Mouse (Mus musculus) adrenal gland, adult 18-20 months (tissue): ENCODE measurements around the gene 1700001P01Rik. TPM values are rescaled to one million over a fixed set of nuclear protein-coding genes. Genes with fewer than 3 reads are reported as not detected.

Experiments used
- DNase-seq, 2 experiments: peaks; one replicate each; pipeline ENCODE4 v3.0.0; 2021 to 2022; ENCODE audit warnings: low spot score in 2 of 2
- total RNA-seq, 2 experiments: library from RNA; stranded (reverse); gene quantifications; 1 replicate in 1 of 2; 2 replicates in 1 of 2; pipeline ENCODE4 v1.2.3; 2021

Gene 1700001P01Rik
- total RNA-seq, 2 experiments from 2014 or later: not detected

DNA sequence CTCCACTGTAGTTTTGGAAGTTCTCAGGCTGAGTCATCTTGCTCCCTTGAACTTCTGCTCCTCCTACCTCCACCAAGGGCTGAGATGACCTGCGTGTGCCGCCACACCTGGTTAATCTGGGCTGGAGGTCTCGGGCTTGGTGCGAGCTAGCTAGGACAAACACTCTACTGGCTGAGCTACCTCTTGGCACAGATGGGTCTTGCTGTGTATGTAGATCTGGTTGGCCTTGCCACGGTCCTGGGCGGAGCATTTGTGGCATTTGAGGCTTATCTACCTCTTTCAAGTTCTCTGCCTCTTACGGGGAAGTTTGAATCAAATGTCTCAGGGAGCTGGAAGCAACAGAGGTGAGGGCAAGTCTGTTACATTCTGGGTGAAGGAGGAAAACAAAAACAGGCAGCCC is 34.6 kb upstream of the 1700001P01Rik start:
- DNase-seq: no peak

DNA sequence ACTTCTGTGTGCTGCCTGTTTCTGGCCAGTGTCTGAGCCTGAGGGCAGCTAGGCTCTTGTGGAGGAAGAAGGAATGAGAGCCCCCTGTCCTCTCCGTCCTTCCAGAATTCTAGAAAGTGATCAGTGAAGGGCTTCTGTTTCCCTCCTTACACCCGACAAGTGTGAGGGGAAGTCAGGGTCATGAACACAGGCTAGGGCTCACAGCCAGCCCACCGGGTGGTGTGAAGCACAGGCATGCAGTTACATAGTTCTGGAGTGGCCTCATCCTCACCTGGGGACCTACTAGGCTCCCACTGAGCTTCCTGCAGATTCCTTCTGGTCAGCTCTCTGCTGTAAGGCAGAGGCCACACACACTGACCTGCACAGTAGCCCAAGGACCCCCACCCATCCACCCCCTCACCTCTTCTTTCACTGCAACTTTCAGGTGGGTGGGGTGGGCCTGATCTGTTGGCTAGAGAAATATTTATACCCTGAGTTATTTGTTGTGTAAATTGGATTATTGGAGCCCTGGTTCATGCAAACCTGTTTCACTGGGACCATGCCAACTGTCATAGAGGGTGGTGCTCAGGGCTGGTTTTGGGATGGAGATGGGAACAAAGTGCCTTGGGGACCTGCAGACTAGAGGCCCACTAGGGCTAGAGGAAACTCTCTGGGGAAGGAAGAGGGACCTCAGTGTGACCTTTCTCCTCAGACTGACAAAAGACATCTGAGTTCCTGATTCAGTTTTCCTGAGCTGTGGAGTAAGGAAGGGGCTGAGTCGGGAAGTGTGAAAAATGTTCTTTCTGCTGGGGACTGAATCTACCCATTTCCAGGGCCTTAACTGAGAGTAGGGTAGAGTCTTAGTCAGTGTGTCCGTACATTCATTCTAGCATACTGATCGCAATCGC is 33.8 kb upstream of the 1700001P01Rik start:
- no peak for DNase-seq

DNA sequence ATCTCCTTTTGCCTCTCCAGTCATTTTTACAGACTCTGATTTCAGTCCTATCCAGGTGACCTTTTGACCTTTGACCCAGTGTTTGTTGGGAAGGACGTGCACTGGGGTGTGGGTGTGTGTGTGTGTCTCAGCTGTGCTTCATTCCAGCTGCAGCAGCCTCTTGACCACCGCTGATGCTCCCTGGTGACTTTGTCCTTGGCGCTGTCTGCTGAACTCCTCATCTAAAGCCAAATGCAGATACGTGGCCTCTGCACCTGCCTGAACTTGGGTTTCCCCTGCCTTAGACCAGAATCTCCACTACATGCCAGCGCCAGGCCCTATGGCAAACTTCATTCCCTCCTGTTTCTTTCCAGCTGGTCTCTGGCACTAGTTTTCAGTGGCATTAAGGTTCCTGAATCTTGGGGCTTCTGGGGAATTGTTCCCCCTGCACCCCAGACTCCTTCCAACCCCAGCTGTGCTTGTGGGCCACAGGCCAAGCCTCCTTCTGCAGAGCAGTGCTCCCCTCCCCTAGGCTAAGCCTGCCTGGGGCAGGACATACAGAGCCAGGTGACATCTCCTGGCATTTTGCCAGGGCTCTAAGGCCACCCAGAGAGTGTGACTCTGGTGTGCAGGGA is 33.0 kb upstream of the 1700001P01Rik start:
- DNase-seq: no peak

DNA sequence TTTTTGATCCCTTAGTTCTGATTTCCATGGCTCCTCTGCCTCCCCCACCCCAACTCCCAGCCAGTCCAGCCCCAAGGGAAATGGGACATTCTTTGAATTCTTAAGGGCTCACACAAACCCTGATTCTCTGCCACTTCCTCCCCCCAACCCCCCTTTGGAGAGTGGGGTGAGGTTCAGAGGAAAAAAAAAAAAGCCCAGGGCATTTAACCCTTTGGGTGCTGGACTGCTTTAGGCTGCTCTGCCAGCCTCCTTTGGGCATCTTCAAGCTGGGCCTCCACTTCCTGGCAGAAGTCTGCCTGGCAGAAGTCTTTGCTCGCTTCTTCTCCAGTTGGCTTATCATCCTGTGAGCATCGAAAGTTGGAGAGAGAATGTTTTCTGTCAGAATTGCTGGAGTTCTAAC is 32.4 kb upstream of the 1700001P01Rik start:
- DNase-seq: no peak

DNA sequence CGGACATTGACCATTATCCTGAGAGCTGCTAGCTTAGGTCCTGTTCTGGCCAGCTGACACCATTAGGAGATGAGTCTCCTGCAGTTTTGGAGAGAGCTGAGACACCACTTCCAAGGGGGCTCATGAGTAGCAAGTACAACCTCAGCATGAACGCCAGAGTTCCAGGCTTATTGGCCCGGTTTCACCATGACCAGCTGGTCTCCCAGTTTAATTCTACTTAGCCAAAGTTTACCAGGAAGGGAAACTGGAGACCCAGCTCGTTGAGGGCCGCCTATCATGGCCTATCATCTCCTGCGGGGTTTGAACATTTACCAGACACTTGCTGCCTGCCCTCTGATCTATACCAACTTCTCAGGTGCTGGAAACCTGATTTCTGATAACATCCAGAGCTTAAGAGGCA is 31.9 kb upstream of the 1700001P01Rik start:
- DNase-seq: no peak

DNA sequence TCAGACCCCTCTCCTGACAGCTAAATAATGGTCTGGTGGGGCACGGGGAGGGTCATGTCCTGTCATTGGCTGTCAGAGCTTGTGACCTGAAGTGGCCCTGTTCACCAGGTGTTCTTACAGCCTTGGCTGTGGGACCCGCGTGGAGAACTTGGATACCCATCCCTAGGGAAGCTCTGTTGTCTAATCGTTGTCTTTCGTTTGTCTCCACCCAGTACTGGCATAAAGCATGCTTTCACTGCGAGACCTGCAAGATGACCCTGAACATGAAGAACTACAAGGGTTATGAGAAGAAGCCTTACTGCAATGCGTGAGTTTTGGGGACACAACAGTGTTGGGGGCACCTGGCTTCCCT is 30.9 kb upstream of the 1700001P01Rik start:
- DNase-seq: no peak

DNA sequence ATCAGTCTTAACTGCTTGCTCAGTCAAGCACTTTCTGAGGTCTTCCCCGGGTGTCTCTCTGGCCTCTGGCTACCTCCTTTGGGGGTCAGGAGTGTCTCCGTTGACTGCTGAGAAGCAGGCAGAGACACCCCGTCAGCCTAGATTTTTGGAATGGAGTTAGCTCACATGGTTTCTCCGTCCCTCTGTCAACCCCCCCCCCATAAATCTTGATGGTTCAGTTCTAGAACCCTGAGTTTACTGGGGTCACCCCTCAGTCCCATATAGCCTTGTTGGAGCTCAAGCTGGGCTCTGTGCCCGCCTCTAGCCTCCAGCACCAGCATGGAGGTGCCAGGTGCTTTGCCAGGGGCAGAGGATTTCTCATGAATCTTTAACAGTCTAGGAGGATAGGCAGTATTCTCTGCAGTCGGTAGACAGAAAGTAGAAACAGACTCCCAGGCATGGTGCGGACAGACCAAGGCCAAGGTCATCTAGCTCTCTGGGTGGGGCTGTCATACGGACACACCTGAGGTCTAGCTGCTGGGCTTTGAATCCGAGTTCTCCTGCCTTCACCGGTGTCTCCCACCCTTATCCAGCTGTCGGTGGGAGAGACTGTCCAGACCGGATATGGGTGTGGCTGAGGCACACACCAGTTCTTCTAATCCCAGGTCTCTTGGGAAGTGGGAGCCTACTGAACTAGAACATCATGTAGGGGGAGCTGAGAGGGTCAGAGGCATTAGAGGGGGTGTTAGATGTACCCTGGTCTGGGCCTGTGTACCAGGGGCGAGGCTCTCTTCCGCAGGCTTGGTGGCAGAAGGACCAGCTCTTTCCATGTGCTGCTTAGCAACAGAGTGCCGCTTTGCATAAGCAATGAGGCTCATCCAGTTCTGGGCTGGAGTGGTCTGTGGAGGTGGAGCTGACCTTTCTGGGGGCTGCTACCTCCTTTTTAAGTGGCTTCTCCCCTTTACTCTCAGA is 30.2 kb upstream of the 1700001P01Rik start:
- DNase-seq: no peak

DNA sequence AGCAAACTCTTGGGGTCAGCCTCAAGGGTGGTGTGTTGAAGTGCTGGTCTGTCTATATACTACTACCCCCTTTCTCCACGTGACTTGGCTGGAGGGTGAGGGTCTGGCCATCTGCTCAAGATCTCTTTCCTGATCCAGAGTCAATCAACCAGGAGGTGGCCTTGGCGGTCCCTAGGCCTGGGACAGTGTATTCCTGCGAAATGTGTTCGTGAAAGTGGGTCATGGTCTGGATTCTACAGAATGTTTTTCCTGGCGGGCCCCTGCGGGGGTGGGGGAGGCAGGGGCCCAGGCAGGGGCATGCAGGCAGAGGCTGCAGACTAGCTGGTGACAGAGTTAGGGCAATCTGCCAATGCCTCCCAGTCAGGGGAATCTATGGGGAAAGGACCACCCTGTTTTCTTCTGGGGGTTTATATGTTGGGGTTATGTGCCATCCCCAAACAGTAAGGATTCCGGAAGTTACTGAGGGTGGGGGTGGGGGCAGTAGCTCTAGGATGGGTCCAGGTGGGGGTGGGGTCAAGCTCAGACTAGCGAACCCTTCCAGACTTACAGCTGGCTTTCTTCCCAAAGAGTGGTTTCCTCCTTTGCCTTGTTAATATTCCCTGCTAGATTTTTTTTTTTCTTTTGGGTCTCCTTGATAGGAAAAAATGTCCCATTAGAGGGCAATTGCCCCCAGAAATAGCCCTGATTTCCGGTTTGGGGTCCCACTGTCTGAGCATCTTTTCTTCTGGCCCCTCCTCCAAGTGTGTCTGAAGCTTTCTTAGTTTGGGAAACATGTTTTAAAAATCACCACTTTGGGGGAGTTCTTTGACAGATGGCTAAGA is 29.3 kb upstream of the 1700001P01Rik start:
- peak in 1 of 2 experiments; percentile 33 for DNase-seq

DNA sequence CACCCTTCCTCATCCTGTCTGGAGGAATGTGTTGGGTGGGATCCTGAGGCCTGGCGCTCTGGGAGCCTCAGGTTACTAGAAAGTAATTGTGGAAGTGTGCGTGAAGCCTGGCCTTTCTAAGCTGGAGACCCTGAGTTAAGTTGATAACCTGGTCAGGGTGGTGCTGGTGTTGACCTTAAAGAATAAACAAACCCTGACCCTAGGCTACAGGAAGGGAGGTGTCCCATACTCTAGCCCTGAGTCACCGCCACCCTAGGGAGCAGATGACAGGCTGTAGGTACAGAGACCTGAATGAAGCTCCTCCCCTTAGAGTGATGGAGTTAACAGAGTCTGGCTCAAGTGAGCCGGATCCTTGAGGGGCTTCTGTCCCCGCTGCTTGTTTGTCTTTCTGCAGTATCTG is 28.1 kb upstream of the 1700001P01Rik start:
- DNase-seq: no peak

DNA sequence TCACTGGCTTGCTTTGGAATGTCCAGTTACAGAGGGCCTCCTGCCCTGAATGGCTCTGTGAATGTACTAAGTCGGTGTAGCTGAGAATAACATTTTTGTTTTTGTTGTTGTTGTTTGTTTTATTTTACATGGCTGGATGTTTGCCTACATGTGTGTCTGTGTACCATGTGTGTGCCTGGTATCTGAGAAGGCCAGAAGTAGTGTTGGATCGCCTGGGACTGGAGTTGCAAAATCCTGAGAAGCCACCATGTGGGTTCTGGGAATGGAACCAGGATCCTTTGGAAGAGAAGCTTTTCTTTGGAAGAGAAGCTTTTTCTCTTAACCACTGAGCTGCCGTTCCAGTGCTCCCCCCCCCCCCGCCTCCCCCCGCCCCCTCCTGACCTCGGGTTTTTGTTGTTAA is 26.8 kb upstream of the 1700001P01Rik start:
- DNase-seq: no peak

DNA sequence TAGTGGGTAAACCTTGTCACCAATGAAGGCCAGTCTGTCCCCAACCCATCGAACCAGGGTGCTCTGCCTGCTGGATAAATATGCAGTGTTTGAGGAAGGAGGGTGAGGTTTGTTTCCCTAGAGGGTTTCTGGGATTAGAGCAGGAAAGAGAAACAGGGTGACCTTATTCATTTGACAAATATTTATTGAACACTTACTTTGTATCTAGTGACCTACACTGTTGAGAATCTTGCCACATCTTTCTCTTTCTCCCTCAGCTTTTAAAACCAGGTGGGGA is 26.4 kb upstream of the 1700001P01Rik start:
- DNase-seq: no peak

DNA sequence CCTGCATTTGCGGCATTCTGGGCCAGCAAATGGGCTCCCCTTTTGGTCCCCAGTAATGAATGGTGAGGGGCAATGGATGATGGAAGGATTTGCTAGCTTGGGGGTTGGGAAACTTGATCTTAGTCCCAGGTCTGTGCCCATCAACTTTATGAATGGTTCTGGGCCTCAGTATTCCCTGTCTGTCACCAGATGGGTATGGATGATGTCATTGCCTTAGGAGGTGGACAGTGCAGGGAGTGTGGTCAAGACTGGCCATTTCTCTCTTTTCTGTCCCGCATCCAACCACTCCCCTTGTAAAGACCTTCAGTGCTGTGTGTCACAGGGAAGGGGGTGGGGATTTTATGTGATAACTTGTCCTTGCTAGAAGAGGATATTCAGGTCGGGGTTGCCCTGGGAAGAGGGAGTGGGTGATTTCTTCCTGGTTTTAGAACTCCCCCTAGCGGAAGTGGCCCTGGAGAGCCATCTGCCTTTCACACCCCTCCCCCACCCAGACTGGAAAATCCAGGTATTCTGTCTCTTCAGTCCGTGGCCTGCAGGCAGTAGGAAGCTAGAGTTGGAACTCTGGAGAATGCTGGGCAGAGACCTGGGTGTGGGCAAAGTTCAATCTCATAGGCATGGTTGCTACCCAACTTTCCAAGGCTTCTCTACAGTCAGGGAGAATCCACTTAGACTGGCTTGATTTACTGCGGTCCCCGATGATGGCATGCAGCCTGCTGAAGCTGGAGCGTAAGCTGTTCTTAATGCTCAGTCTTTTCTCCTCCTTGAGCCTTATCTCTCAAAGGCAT is 25.9 kb upstream of the 1700001P01Rik start:
- DNase-seq: peak; percentile 51 to 66

DNA sequence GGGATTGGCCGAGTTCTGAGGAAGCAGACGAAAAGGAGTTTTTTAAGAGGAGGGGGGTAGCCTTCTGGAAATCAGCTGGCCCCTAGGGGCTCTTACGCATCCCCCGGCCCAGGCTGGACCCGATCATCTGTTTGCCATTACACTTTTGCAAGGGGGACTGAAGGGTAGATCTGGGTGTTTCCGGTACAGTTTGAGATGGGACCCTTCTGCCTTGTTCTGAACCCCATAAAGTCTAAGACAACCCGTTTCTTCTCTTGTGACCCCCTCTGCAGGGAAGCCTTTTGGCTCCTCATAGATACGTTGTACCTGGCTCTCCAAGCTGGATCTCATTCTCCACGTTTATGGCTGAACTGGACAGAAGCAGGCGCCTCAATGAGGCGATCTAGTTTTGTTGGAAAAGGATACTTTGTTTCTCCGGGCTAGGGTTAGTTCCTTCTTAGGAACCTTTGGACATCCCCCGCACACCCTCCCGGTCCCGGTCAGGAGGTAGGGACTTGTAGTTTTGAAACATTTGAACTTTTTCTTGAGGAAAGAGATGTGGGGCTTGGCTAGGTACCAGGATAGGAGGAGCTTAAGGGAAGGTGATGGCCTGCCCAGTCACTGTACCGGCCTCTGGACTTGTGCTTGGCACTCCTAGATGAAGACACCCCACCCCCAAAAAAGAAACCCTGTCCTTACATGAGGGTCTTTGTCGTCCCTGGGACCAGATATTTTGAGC is 25.1 kb upstream of the 1700001P01Rik start:
- DNase-seq: no peak

DNA sequence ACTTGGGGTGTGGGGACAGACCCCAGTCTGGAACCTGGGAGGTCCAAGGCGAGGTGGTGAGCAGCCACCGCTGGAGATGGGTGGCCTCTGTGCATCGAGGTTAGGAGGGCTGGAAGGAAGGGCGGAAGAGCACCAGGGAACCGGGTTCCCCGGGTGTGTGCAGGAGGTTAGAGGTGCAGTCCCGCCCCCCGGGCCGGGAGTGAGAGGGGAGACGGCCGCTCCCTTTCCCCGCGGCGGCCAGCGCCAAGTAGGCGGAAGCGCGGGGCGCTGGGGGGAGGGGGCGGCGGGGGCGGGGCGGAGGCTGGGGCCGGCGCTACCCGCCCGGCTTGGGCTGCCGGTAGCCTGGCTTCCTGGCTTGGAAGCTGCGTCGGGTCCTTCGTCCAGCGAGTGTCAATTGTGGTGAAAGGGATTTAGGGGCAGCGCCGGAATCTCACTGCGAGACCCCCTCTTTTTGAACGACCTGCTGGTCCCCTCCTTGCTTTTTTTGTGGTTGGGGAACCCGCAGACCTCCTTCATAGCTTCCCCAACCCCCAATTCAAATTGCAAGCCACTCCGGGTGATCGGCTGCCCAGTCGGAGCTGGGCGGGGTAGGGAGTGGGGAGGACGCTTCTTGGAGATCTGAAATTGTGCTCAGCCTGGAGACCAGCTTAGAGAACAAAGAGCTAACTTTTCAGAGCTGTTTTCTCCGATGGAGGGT is 24.4 kb upstream of the 1700001P01Rik start:
- DNase-seq: peak; percentile 74 to 77

DNA sequence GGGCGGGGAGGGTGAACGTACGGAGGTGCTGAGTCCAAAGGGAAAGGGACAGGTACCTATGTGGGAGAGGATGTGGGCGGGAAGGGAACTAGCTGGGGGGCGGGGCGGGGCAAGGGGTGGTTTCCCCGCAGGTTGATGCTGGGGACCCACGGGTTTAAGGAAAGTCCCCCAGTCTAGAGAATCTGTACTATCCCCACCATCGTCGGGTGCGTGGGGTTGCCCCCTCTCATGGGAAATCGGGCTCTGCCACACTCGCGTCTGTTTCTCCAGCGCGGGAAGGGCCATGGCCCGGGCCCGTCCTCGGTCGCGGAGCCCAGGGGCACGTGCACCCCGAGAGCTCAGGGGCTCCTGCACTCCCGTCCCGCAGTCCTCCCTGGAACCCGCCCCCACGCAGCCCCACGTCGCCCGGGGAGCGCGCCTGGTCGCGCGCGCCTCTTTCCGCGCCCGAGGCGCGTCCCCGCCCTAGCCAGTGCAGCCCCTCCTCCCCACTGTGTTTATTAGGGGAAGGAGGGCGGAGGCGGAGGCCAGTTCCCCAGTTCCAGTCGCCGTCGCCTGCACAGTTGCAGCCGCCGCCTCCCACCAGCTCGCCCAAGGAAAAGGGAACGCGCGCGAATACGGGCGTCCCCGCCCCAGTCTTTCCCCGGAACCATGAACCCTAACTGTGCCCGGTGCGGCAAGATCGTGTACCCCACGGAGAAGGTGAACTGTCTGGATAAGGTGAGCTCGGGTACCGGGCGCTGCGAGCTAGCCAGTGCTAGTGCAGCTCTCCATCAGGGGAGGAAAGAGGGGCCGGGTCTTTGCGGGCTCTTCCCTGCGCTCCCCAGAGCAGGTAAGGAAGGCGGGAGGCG is 23.7 kb upstream of the 1700001P01Rik start:
- peak; percentile 90 to 94 for DNase-seq

DNA sequence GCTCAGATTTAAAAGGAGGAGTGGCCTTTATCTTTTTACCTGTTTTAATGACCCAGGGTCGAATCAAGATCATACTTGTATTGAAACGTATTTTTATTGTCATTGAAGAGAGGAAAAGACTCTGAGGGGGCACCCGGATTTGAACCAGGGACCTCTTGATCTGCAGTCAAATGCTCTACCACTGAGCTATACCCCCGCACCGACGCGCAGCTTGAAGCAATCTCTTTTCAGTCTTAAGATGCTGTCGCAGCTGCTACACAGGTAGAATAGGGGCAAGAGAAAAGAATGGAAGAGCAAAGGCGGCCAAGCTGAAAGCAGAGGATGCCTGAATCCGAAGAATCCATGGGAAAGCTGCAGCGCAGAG is 23.0 kb upstream of the 1700001P01Rik start, which contains the start of gene Lasp1:
Lasp1 (plus strand) TSS at position 219 of the 364 bp plus-strand sequence.
- peak; percentile 91 to 96 for DNase-seq

DNA sequence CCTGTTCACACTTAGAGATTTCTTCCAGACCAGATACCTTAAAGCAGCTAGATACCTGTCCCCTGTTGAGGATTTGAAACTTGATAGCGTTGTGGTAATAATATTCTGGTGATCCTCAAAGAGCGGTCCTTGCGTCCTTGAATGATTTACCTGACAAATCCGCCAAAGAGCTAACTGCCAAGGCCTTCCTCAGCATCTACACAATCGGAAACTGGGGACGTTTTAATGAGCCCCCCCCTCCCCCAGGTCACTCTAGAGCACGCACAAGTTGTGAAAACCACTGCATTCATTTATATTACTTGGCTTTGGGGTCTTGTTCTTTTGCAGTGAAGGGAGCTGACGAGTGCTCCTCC is 22.3 kb upstream of the 1700001P01Rik start:
- no peak for DNase-seq
